Mouse (Mus musculus): ENCODE data around the gene Rps26. TPM values are rescaled to one million over a fixed set of nuclear protein-coding genes. Genes with fewer than 3 reads are reported as not detected.

Gene Rps26
- polyA plus RNA-seq, 1 experiment from 2014 or later, result 519 TPM

GRCm38 (mm10) chr10:128579298-128579697 is 47.2 kb downstream of the Rps26 start:
- H3K4me1 ChIP-seq (replicated peaks; ENCODE audit: control insufficient read depth, insufficient read depth, low read length), result 0 out of 2 replicates have a peak, but pooled peaks cover 5% of the 10 kb centered on the region
- peak overlapping the region; percentile 58 for H3K27ac ChIP-seq (ENCODE audit: low read depth, low read length)
- no peaks in the 10 kb centered on the region for H3K9me3 ChIP-seq (ENCODE audit: control insufficient read depth)
- TF ChIP-seq CTCF (IDR thresholded peaks at IDR 0.05; ENCODE audit: low read depth), result peak; percentile 33; the same call in 1 of the 2 replicates
- no peak overlapping the region for H3K4me3 ChIP-seq (ENCODE audit: low read depth, low read length)
- peak; percentile 93 for ATAC-seq
- 33% methylated on average over 3 of the region's 3 CpGs for WGBS
- no peak overlapping the region for H3K9ac ChIP-seq (ENCODE audit: low read depth, low read length)
- H3K36me3 ChIP-seq (ENCODE audit: control insufficient read depth, insufficient read depth), result peaks cover 58% of the 10 kb centered on the region
- no peak overlapping the region for H3K4me2 ChIP-seq (replicated peaks; ENCODE audit: low read depth)
- H3K27me3 ChIP-seq (replicated peaks; ENCODE audit: control insufficient read depth, insufficient read depth, low read length), result no peaks in the 10 kb centered on the region

- Histone ChIP-seq H3K9me3 (ENCODE audit: control insufficient read depth) (no peaks in the 10 kb centered on the region), H3K4me3 (ENCODE audit: low read depth, low read length) (no peak overlapping the region), H3K27me3 (replicated peaks; ENCODE audit: control insufficient read depth, insufficient read depth, low read length) (no peaks in the 10 kb centered on the region), H3K27ac (ENCODE audit: low read depth, low read length) (0 out of 2 replicates have a peak overlapping the region, but pooled peaks have one; percentile 35), H3K4me2 (replicated peaks; ENCODE audit: low read depth) (no peak overlapping the region), H3K4me1 (replicated peaks; ENCODE audit: control insufficient read depth, insufficient read depth, low read length) (0 out of 2 replicates have a peak, but pooled peaks cover 5% of the 10 kb centered on the region), H3K36me3 (ENCODE audit: control insufficient read depth, insufficient read depth) (peaks cover 66% of the 10 kb centered on the region), H3K9ac (ENCODE audit: low read depth, low read length) (no peak overlapping the region)
- no peak for TF ChIP-seq CTCF (IDR thresholded peaks at IDR 0.05; ENCODE audit: low read depth)
- ATAC-seq, result no peak
- 58% methylated on average over 11 of the region's 11 CpGs for WGBS
Measured at GRCm38 (mm10) chr10:128578330-128578729, 48.2 kb downstream of the Rps26 start.

GRCm38 (mm10) chr10:128575063-128575462 is 51.5 kb downstream of the Rps26 start:
- no peak for ATAC-seq
- Histone ChIP-seq H3K9me3 (ENCODE audit: control insufficient read depth) (no peaks in the 10 kb centered on the region), H3K4me2 (replicated peaks; ENCODE audit: low read depth) (no peak overlapping the region), H3K36me3 (ENCODE audit: control insufficient read depth, insufficient read depth) (peaks cover 76% of the 10 kb centered on the region), H3K27ac (ENCODE audit: low read depth, low read length) (no peak overlapping the region), H3K4me3 (ENCODE audit: low read depth, low read length) (no peak overlapping the region), H3K27me3 (replicated peaks; ENCODE audit: control insufficient read depth, insufficient read depth, low read length) (no peaks in the 10 kb centered on the region), H3K4me1 (replicated peaks; ENCODE audit: control insufficient read depth, insufficient read depth, low read length) (0 out of 2 replicates have a peak, but pooled peaks cover 4% of the 10 kb centered on the region), H3K9ac (ENCODE audit: low read depth, low read length) (no peak overlapping the region)
- 94% methylated on average over 2 of the region's 2 CpGs for WGBS
- peak; percentile 65 for TF ChIP-seq CTCF (IDR thresholded peaks at IDR 0.05; ENCODE audit: low read depth)

Small RNAs within 50 kb of the gene (microRNA-seq; reads per million reads assigned to microRNA genes)
- gene Mir6917, result not detected

Other genes starting within 250 kb of the Rps26 start
- gene Ankrd52, start 249.6 kb downstream of the Rps26 start, polyA plus RNA-seq (2015; fragmentation: Nextera tagmentation; extraction: Ambion mirVana), result 4.0 and 4.9 TPM in 2 replicates
- gene Slc39a5, start 225.5 kb downstream of the Rps26 start, polyA plus RNA-seq (2015; fragmentation: Nextera tagmentation; extraction: Ambion mirVana), result 109 and 114 TPM in 2 replicates
- gene Nabp2, start 215.3 kb downstream of the Rps26 start, polyA plus RNA-seq (2015; fragmentation: Nextera tagmentation; extraction: Ambion mirVana), result 79.2 and 82.5 TPM in 2 replicates
- gene Rnf41, start 215.1 kb downstream of the Rps26 start, polyA plus RNA-seq (2015; fragmentation: Nextera tagmentation; extraction: Ambion mirVana), result 29.1 and 33.1 TPM in 2 replicates
- 31.1 and 31.6 TPM in 2 replicates for gene Smarcc2, start 167.5 kb downstream of the Rps26 start, polyA plus RNA-seq (2015; fragmentation: Nextera tagmentation; extraction: Ambion mirVana)
- gene Myl6, start 132.6 kb downstream of the Rps26 start, polyA plus RNA-seq (2015; fragmentation: Nextera tagmentation; extraction: Ambion mirVana), result 2,493 and 2,543 TPM in 2 replicates
- 1.3 and 1.8 TPM in 2 replicates for gene Myl6b, start 128.1 kb downstream of the Rps26 start, polyA plus RNA-seq (2015; fragmentation: Nextera tagmentation; extraction: Ambion mirVana)
- gene Esyt1, start 100.9 kb downstream of the Rps26 start, polyA plus RNA-seq (2015; fragmentation: Nextera tagmentation; extraction: Ambion mirVana), result 11.7 and 12.5 TPM in 2 replicates
- 10.0 and 10.4 TPM in 2 replicates for gene Zc3h10, start 79.0 kb downstream of the Rps26 start, polyA plus RNA-seq (2015; fragmentation: Nextera tagmentation; extraction: Ambion mirVana)
- gene Rpl41, start 77.4 kb downstream of the Rps26 start, polyA plus RNA-seq (2015; fragmentation: Nextera tagmentation; extraction: Ambion mirVana), result 2,426 and 2,428 TPM in 2 replicates
- gene Pa2g4, start 60.8 kb downstream of the Rps26 start, polyA plus RNA-seq (2015; fragmentation: Nextera tagmentation; extraction: Ambion mirVana), result 65.3 and 66.8 TPM in 2 replicates
- 22.3 and 23.8 TPM in 2 replicates for gene Erbb3, start 37.1 kb downstream of the Rps26 start, polyA plus RNA-seq (2015; fragmentation: Nextera tagmentation; extraction: Ambion mirVana)
- gene Ikzf4, start 19.2 kb upstream of the Rps26 start, polyA plus RNA-seq (2015; fragmentation: Nextera tagmentation; extraction: Ambion mirVana), result 0.95 and 1.7 TPM in 2 replicates
- gene Suox, start 47.3 kb upstream of the Rps26 start, polyA plus RNA-seq (2015; fragmentation: Nextera tagmentation; extraction: Ambion mirVana), result 5.1 and 5.4 TPM in 2 replicates
- gene Rab5b, start 69.5 kb upstream of the Rps26 start, polyA plus RNA-seq (2015; fragmentation: Nextera tagmentation; extraction: Ambion mirVana), result 35.9 and 37.8 TPM in 2 replicates
- gene Pmel, start 77.4 kb upstream of the Rps26 start, polyA plus RNA-seq (2015; fragmentation: Nextera tagmentation; extraction: Ambion mirVana), result 0.55 and 0.86 TPM in 2 replicates
- gene Cdk2, start 78.3 kb upstream of the Rps26 start, polyA plus RNA-seq (2015; fragmentation: Nextera tagmentation; extraction: Ambion mirVana), result 23.3 and 24.1 TPM in 2 replicates
- gene Dgka, start 118.1 kb upstream of the Rps26 start, polyA plus RNA-seq (2015; fragmentation: Nextera tagmentation; extraction: Ambion mirVana), result 7.1 and 8.2 TPM in 2 replicates
- gene Pym1, start 121.1 kb upstream of the Rps26 start, polyA plus RNA-seq (2015; fragmentation: Nextera tagmentation; extraction: Ambion mirVana), result 22.3 and 22.7 TPM in 2 replicates
- gene Mmp19, start 164.2 kb upstream of the Rps26 start, polyA plus RNA-seq (2015; fragmentation: Nextera tagmentation; extraction: Ambion mirVana), result 0.97 and 1.4 TPM in 2 replicates
- gene Dnajc14, start 177.3 kb upstream of the Rps26 start, polyA plus RNA-seq (2015; fragmentation: Nextera tagmentation; extraction: Ambion mirVana), result 28.2 and 31.8 TPM in 2 replicates
- gene Tmem198b, start 177.6 kb upstream of the Rps26 start, polyA plus RNA-seq (2015; fragmentation: Nextera tagmentation; extraction: Ambion mirVana), result 5.1 and 5.7 TPM in 2 replicates
- gene Sarnp, start 190.6 kb upstream of the Rps26 start, polyA plus RNA-seq (2015; fragmentation: Nextera tagmentation; extraction: Ambion mirVana), result 90.3 and 92.1 TPM in 2 replicates
- 70.2 and 70.4 TPM in 2 replicates for gene Ormdl2, start 194.9 kb upstream of the Rps26 start, polyA plus RNA-seq (2015; fragmentation: Nextera tagmentation; extraction: Ambion mirVana)

All from intestine, postnatal 0 days (tissue).